Mouse (Mus musculus): Measurements from ENCODE around the gene Arhgef1. TPM values are rescaled to one million over a fixed set of nuclear protein-coding genes. Genes with fewer than 3 reads are reported as not detected.

The Arhgef1 gene
- total and polyA plus RNA-seq, 2 experiments from 2014 or later = 33.6 to 33.9 TPM

- H3K9ac ChIP-seq (replicated peaks; ENCODE audit: low read length) = peak within 1 kb of the TSS; percentile 98
- ATAC-seq (peak; percentile 95), DNase-seq (ENCODE audit: low spot score) (peak; percentile 100)
- no peaks in the 10 kb centered on the region for H3K27me3 ChIP-seq (ENCODE audit: insufficient read depth, low read length)
- H3K4me1 ChIP-seq (ENCODE audit: insufficient read depth, low read length) = peaks cover 15% of the 10 kb centered on the region
- H3K4me3 ChIP-seq (ENCODE audit: low read length) = peak within 1 kb of the TSS; percentile 82
- TF ChIP-seq CTCF (IDR thresholded peaks at IDR 0.05; ENCODE audit: low read depth) = peak; percentile 59
- peak within 1 kb of the TSS; percentile 85 for H3K27ac ChIP-seq
- under 1% methylated on average over 55 of the region's 57 CpGs for WGBS
- peaks cover 26% of the 10 kb centered on the region; the same call in 1 of the 2 replicates for H3K36me3 ChIP-seq (ENCODE audit: insufficient read depth, low read length)
- H3K9me3 ChIP-seq (ENCODE audit: low read length) = no peaks in the 10 kb centered on the region
- H3K4me2 ChIP-seq (ENCODE audit: low read depth, low read length) = peak within 1 kb of the TSS; percentile 66
Observed at GRCm38 (mm10) chr7:24883896-24884692, 18.6 kb upstream of the Arhgef1 start, which contains the start of gene Rps19. TSS of gene Rps19 (plus strand) at chr7:24884371.

- no peaks in the 10 kb centered on the region for H3K27me3 ChIP-seq (ENCODE audit: insufficient read depth, low read length)
- peak overlapping the region; percentile 85 for H3K27ac ChIP-seq
- DNase-seq (ENCODE audit: low spot score) (peak; percentile 20), ATAC-seq (no peak)
- TF ChIP-seq CTCF (IDR thresholded peaks at IDR 0.05; ENCODE audit: low read depth) = no peak
- WGBS = under 1% methylated on average over 47 of the region's 47 CpGs
- peaks cover 15% of the 10 kb centered on the region for H3K4me1 ChIP-seq (ENCODE audit: insufficient read depth, low read length)
- H3K36me3 ChIP-seq (ENCODE audit: insufficient read depth, low read length) = peaks cover 33% of the 10 kb centered on the region
- H3K4me2 ChIP-seq (ENCODE audit: low read depth, low read length) = peak overlapping the region; percentile 66
- no peaks in the 10 kb centered on the region for H3K9me3 ChIP-seq (ENCODE audit: low read length)
- peak overlapping the region; percentile 82 for H3K4me3 ChIP-seq (ENCODE audit: low read length)
- H3K9ac ChIP-seq (replicated peaks; ENCODE audit: low read length) = peak overlapping the region; percentile 98
Observed at GRCm38 (mm10) chr7:24884693-24885291, 17.9 kb upstream of the Arhgef1 start.

- no peak for TF ChIP-seq CTCF (IDR thresholded peaks at IDR 0.05; ENCODE audit: low read depth)
- H3K27ac ChIP-seq = no peak overlapping the region
- no peaks in the 10 kb centered on the region for H3K27me3 ChIP-seq (ENCODE audit: insufficient read depth, low read length)
- peaks cover 15% of the 10 kb centered on the region for H3K4me1 ChIP-seq (ENCODE audit: insufficient read depth, low read length)
- ATAC-seq (no peak), DNase-seq (ENCODE audit: low spot score) (no peak)
- WGBS = 39% methylated on average over 12 of the region's 12 CpGs
- peak overlapping the region; percentile 82 for H3K4me3 ChIP-seq (ENCODE audit: low read length)
- peaks cover 34% of the 10 kb centered on the region for H3K36me3 ChIP-seq (ENCODE audit: insufficient read depth, low read length)
- no peaks in the 10 kb centered on the region for H3K9me3 ChIP-seq (ENCODE audit: low read length)
- peak overlapping the region; percentile 98 for H3K9ac ChIP-seq (replicated peaks; ENCODE audit: low read length)
- peak overlapping the region; percentile 66 for H3K4me2 ChIP-seq (ENCODE audit: low read depth, low read length)
Observed at GRCm38 (mm10) chr7:24885468-24886307, 17.0 kb upstream of the Arhgef1 start.

- no peak for TF ChIP-seq CTCF (IDR thresholded peaks at IDR 0.05; ENCODE audit: low read depth)
- H3K4me3 ChIP-seq (ENCODE audit: low read length) = peak overlapping the region; percentile 82; the same call in 1 of the 2 replicates
- no peak overlapping the region for H3K27ac ChIP-seq
- H3K9ac ChIP-seq (replicated peaks; ENCODE audit: low read length) = peak overlapping the region; percentile 98
- DNase-seq (ENCODE audit: low spot score) (no peak), ATAC-seq (no peak)
- H3K27me3 ChIP-seq (ENCODE audit: insufficient read depth, low read length) = no peaks in the 10 kb centered on the region
- no peaks in the 10 kb centered on the region for H3K9me3 ChIP-seq (ENCODE audit: low read length)
- peaks cover 34% of the 10 kb centered on the region for H3K36me3 ChIP-seq (ENCODE audit: insufficient read depth, low read length)
- H3K4me2 ChIP-seq (ENCODE audit: low read depth, low read length) = peak overlapping the region; percentile 66
- H3K4me1 ChIP-seq (ENCODE audit: insufficient read depth, low read length) = peaks cover 15% of the 10 kb centered on the region
- 59% methylated on average over 4 of the region's 4 CpGs for WGBS
Observed at GRCm38 (mm10) chr7:24886308-24886633, 16.4 kb upstream of the Arhgef1 start.

GRCm38 (mm10) chr7:24887096-24887495 lies 15.6 kb upstream of the Arhgef1 start:
- H3K4me3 ChIP-seq (ENCODE audit: low read length) = no peak overlapping the region
- H3K9me3 ChIP-seq (ENCODE audit: low read length) = no peaks in the 10 kb centered on the region
- no peak for ATAC-seq
- 62% methylated on average over 4 of the region's 4 CpGs for WGBS
- TF ChIP-seq CTCF (IDR thresholded peaks at IDR 0.05; ENCODE audit: low read depth) = no peak
- no peak for DNase-seq (ENCODE audit: low spot score)
- peaks cover 34% of the 10 kb centered on the region for H3K36me3 ChIP-seq (ENCODE audit: insufficient read depth, low read length)
- H3K4me1 ChIP-seq (ENCODE audit: insufficient read depth, low read length) = peaks cover 15% of the 10 kb centered on the region
- H3K27ac ChIP-seq = no peak overlapping the region
- H3K9ac ChIP-seq (replicated peaks; ENCODE audit: low read length) = peak overlapping the region; percentile 98; the same call in 1 of the 2 replicates
- no peaks in the 10 kb centered on the region for H3K27me3 ChIP-seq (ENCODE audit: insufficient read depth, low read length)
- H3K4me2 ChIP-seq (ENCODE audit: low read depth, low read length) = no peak overlapping the region

- H3K4me3 ChIP-seq (ENCODE audit: low read length) = no peak overlapping the region
- H3K27me3 ChIP-seq (ENCODE audit: insufficient read depth, low read length) = no peaks in the 10 kb centered on the region
- H3K4me1 ChIP-seq (ENCODE audit: insufficient read depth, low read length) = peaks cover 15% of the 10 kb centered on the region
- no peak overlapping the region for H3K27ac ChIP-seq
- H3K36me3 ChIP-seq (ENCODE audit: insufficient read depth, low read length) = peaks cover 34% of the 10 kb centered on the region
- no peaks in the 10 kb centered on the region for H3K9me3 ChIP-seq (ENCODE audit: low read length)
- WGBS = 77% methylated on average over 6 of the region's 6 CpGs
- H3K9ac ChIP-seq (replicated peaks; ENCODE audit: low read length) = no peak overlapping the region
- no peak for TF ChIP-seq CTCF (IDR thresholded peaks at IDR 0.05; ENCODE audit: low read depth)
- no peak for ATAC-seq
- H3K4me2 ChIP-seq (ENCODE audit: low read depth, low read length) = no peak overlapping the region
- DNase-seq (ENCODE audit: low spot score) = no peak
Observed at GRCm38 (mm10) chr7:24889431-24890220, 13.1 kb upstream of the Arhgef1 start.

Measured in hindbrain, postnatal 0 days (tissue).